Mouse (Mus musculus): ENCODE measurements around the gene Tns4. TPM values are rescaled to one million over a fixed set of nuclear protein-coding genes. Genes with fewer than 3 reads are reported as not detected.

The Tns4 gene
- polyA plus RNA-seq, 1 experiment from 2014 or later: 0.22 TPM

GRCm38 (mm10) chr11:99071866-99072265, 17.2 kb downstream of the Tns4 start:
- WGBS: 34% methylated on average over 6 of the region's 6 CpGs
- Histone ChIP-seq H3K27me3 (ENCODE audit: control insufficient read depth, insufficient read depth, low read length) (no peaks in the 10 kb centered on the region), H3K9ac (replicated peaks; ENCODE audit: low read length) (no peak overlapping the region), H3K4me2 (ENCODE audit: low read length) (no peak overlapping the region), H3K27ac (replicated peaks; ENCODE audit: low read depth, low read length) (no peak overlapping the region), H3K4me3 (replicated peaks; ENCODE audit: low read depth, low read length) (no peak overlapping the region), H3K4me1 (ENCODE audit: control insufficient read depth, insufficient read depth, low read length) (peaks cover 4% of the 10 kb centered on the region; the same call in 1 of the 2 replicates), H3K36me3 (ENCODE audit: control insufficient read depth, insufficient read depth, low read length) (no peaks in the 10 kb centered on the region), H3K9me3 (ENCODE audit: control insufficient read depth, low read length) (no peaks in the 10 kb centered on the region)
- ATAC-seq (ENCODE audit: low FRiP score, low TSS enrichment): no peak
- peak; percentile 12 for DNase-seq

- Histone ChIP-seq H3K4me1 (ENCODE audit: control insufficient read depth, insufficient read depth, low read length) (peaks cover 4% of the 10 kb centered on the region; the same call in 1 of the 2 replicates), H3K4me2 (ENCODE audit: low read length) (no peak overlapping the region), H3K27me3 (ENCODE audit: control insufficient read depth, insufficient read depth, low read length) (no peaks in the 10 kb centered on the region), H3K36me3 (ENCODE audit: control insufficient read depth, insufficient read depth, low read length) (no peaks in the 10 kb centered on the region), H3K9me3 (ENCODE audit: control insufficient read depth, low read length) (no peaks in the 10 kb centered on the region), H3K27ac (replicated peaks; ENCODE audit: low read depth, low read length) (no peak overlapping the region), H3K4me3 (replicated peaks; ENCODE audit: low read depth, low read length) (no peak overlapping the region), H3K9ac (replicated peaks; ENCODE audit: low read length) (no peak overlapping the region)
- ATAC-seq (ENCODE audit: low FRiP score, low TSS enrichment) (no peak), DNase-seq (no peak)
- 83% methylated on average over 5 of the region's 5 CpGs for WGBS
Observed at GRCm38 (mm10) chr11:99068455-99068854, 20.7 kb downstream of the Tns4 start.

- WGBS: 88% methylated on average over 8 of the region's 8 CpGs
- DNase-seq: no peak
Observed at GRCm38 (mm10) chr11:99067591-99067990, 21.5 kb downstream of the Tns4 start.

GRCm38 (mm10) chr11:99065979-99066378, 23.1 kb downstream of the Tns4 start:
- no peak overlapping the region for H3K4me3 ChIP-seq (replicated peaks; ENCODE audit: low read depth, low read length)
- H3K27ac ChIP-seq (replicated peaks; ENCODE audit: low read depth, low read length): no peak overlapping the region
- 18% methylated on average over 2 of the region's 2 CpGs for WGBS
- no peak overlapping the region for H3K4me2 ChIP-seq (ENCODE audit: low read length)
- no peak overlapping the region for H3K9ac ChIP-seq (replicated peaks; ENCODE audit: low read length)
- H3K27me3 ChIP-seq (ENCODE audit: control insufficient read depth, insufficient read depth, low read length): no peaks in the 10 kb centered on the region
- no peaks in the 10 kb centered on the region for H3K4me1 ChIP-seq (ENCODE audit: control insufficient read depth, insufficient read depth, low read length)
- no peaks in the 10 kb centered on the region for H3K9me3 ChIP-seq (ENCODE audit: control insufficient read depth, low read length)
- H3K36me3 ChIP-seq (ENCODE audit: control insufficient read depth, insufficient read depth, low read length): no peaks in the 10 kb centered on the region
- ATAC-seq (ENCODE audit: low FRiP score, low TSS enrichment) (no peak), DNase-seq (peak; percentile 89)

More at GRCm38 (mm10) chr11:99067591-99067990, 21.5 kb downstream of the Tns4 start:
- Histone ChIP-seq H3K4me1 (ENCODE audit: control insufficient read depth, insufficient read depth, low read length) (peaks cover 4% of the 10 kb centered on the region; the same call in 1 of the 2 replicates), H3K27ac (replicated peaks; ENCODE audit: low read depth, low read length) (no peak overlapping the region), H3K36me3 (ENCODE audit: control insufficient read depth, insufficient read depth, low read length) (no peaks in the 10 kb centered on the region), H3K4me3 (replicated peaks; ENCODE audit: low read depth, low read length) (no peak overlapping the region), H3K27me3 (ENCODE audit: control insufficient read depth, insufficient read depth, low read length) (no peaks in the 10 kb centered on the region), H3K4me2 (ENCODE audit: low read length) (no peak overlapping the region), H3K9ac (replicated peaks; ENCODE audit: low read length) (no peak overlapping the region), H3K9me3 (ENCODE audit: control insufficient read depth, low read length) (no peaks in the 10 kb centered on the region)
- ATAC-seq (ENCODE audit: low FRiP score, low TSS enrichment): no peak

- no peak overlapping the region for H3K27ac ChIP-seq (replicated peaks; ENCODE audit: low read depth, low read length)
- H3K4me2 ChIP-seq (ENCODE audit: low read length): no peak overlapping the region
- H3K4me1 ChIP-seq (ENCODE audit: control insufficient read depth, insufficient read depth, low read length): no peaks in the 10 kb centered on the region
- H3K4me3 ChIP-seq (replicated peaks; ENCODE audit: low read depth, low read length): no peak overlapping the region
- H3K36me3 ChIP-seq (ENCODE audit: control insufficient read depth, insufficient read depth, low read length): no peaks in the 10 kb centered on the region
- 67% methylated on average over 3 of the region's 3 CpGs for WGBS
- no peaks in the 10 kb centered on the region for H3K27me3 ChIP-seq (ENCODE audit: control insufficient read depth, insufficient read depth, low read length)
- DNase-seq: no peak
- H3K9me3 ChIP-seq (ENCODE audit: control insufficient read depth, low read length): no peaks in the 10 kb centered on the region
- no peak overlapping the region for H3K9ac ChIP-seq (replicated peaks; ENCODE audit: low read length)
- no peak for ATAC-seq (ENCODE audit: low FRiP score, low TSS enrichment)
Observed at GRCm38 (mm10) chr11:99065353-99065752, 23.8 kb downstream of the Tns4 start.

- DNase-seq (no peak), ATAC-seq (ENCODE audit: low FRiP score, low TSS enrichment) (no peak)
- Histone ChIP-seq H3K27me3 (ENCODE audit: control insufficient read depth, insufficient read depth, low read length) (no peaks in the 10 kb centered on the region), H3K9ac (replicated peaks; ENCODE audit: low read length) (no peak overlapping the region), H3K4me2 (ENCODE audit: low read length) (no peak overlapping the region), H3K27ac (replicated peaks; ENCODE audit: low read depth, low read length) (no peak overlapping the region), H3K4me3 (replicated peaks; ENCODE audit: low read depth, low read length) (no peak overlapping the region), H3K9me3 (ENCODE audit: control insufficient read depth, low read length) (no peaks in the 10 kb centered on the region), H3K36me3 (ENCODE audit: control insufficient read depth, insufficient read depth, low read length) (no peaks in the 10 kb centered on the region), H3K4me1 (ENCODE audit: control insufficient read depth, insufficient read depth, low read length) (no peaks in the 10 kb centered on the region)
- 35% methylated on average over 8 of the region's 8 CpGs for WGBS
Observed at GRCm38 (mm10) chr11:99063406-99064131, 25.5 kb downstream of the Tns4 start.

- no peaks in the 10 kb centered on the region for H3K36me3 ChIP-seq (ENCODE audit: control insufficient read depth, insufficient read depth, low read length)
- H3K4me2 ChIP-seq (ENCODE audit: low read length): no peak overlapping the region
- no peaks in the 10 kb centered on the region for H3K9me3 ChIP-seq (ENCODE audit: control insufficient read depth, low read length)
- no peaks in the 10 kb centered on the region for H3K4me1 ChIP-seq (ENCODE audit: control insufficient read depth, insufficient read depth, low read length)
- ATAC-seq (ENCODE audit: low FRiP score, low TSS enrichment) (no peak), DNase-seq (no peak)
- H3K4me3 ChIP-seq (replicated peaks; ENCODE audit: low read depth, low read length): no peak overlapping the region
- no peaks in the 10 kb centered on the region for H3K27me3 ChIP-seq (ENCODE audit: control insufficient read depth, insufficient read depth, low read length)
- H3K9ac ChIP-seq (replicated peaks; ENCODE audit: low read length): no peak overlapping the region
- WGBS: 86% methylated on average over 7 of the region's 7 CpGs
- H3K27ac ChIP-seq (replicated peaks; ENCODE audit: low read depth, low read length): no peak overlapping the region
Observed at GRCm38 (mm10) chr11:99062661-99063060, 26.4 kb downstream of the Tns4 start.

GRCm38 (mm10) chr11:99060435-99060834, 28.7 kb downstream of the Tns4 start:
- ATAC-seq (ENCODE audit: low FRiP score, low TSS enrichment) (no peak), DNase-seq (no peak)
- H3K9ac ChIP-seq (replicated peaks; ENCODE audit: low read length): no peak overlapping the region

More at GRCm38 (mm10) chr11:99060435-99060834, 28.7 kb downstream of the Tns4 start:
- H3K36me3 ChIP-seq (ENCODE audit: control insufficient read depth, insufficient read depth, low read length): no peaks in the 10 kb centered on the region
- no peaks in the 10 kb centered on the region for H3K9me3 ChIP-seq (ENCODE audit: control insufficient read depth, low read length)
- H3K27ac ChIP-seq (replicated peaks; ENCODE audit: low read depth, low read length): no peak overlapping the region
- no peak overlapping the region for H3K4me3 ChIP-seq (replicated peaks; ENCODE audit: low read depth, low read length)
- 89% methylated on average over 3 of the region's 3 CpGs for WGBS
- H3K27me3 ChIP-seq (ENCODE audit: control insufficient read depth, insufficient read depth, low read length): no peaks in the 10 kb centered on the region
- H3K4me2 ChIP-seq (ENCODE audit: low read length): no peak overlapping the region
- peaks cover 4% of the 10 kb centered on the region; the same call in 1 of the 2 replicates for H3K4me1 ChIP-seq (ENCODE audit: control insufficient read depth, insufficient read depth, low read length)
